Mouse (Mus musculus) neural tube, postnatal 0 days (tissue): Measurements from ENCODE around the gene Rev3l. TPM values are rescaled to one million over a fixed set of nuclear protein-coding genes. Genes with fewer than 3 reads are reported as not detected.

Source experiments
- polyA plus RNA-seq: library from polyadenylated mRNA; unstranded; fragments of >200 nt; fragmentation: Nextera tagmentation; extraction: Ambion mirVana; gene quantifications from 2 replicates; pipeline ENCODE4 v1.2.1, GENCODE M21; 2015

Rev3l gene
- 29.9 and 39.5 TPM in 2 replicates for polyA plus RNA-seq

DNA sequence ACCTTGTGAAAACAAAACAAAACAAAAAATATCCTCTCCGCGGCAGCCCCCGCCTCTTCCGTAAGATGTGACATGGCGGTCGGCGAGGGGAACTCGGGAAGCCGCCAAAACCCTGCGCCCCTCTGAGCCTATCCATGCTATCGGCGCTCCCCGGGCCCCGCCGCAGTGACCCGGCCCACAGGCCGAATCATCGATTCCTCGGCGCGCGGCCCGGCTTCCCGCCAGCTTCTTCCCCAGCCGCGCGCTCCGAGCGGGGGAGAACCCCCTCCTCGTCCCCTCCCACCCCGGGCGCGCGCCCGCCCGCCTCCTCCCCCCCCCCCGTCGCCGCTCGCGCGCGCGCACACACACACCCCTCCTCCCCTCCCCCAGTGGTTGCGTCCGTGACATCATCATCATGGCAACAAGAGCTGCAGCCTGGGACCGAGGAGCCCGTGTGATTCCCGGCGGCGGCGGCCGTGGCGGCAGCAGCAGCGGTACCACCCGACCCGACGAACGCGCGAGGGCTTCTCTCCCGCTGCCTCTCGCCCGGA lies at the start of gene Rev3l:
Gene Rev3l (plus strand): TSS at position 383 of the 530 bp plus-strand sequence.

DNA sequence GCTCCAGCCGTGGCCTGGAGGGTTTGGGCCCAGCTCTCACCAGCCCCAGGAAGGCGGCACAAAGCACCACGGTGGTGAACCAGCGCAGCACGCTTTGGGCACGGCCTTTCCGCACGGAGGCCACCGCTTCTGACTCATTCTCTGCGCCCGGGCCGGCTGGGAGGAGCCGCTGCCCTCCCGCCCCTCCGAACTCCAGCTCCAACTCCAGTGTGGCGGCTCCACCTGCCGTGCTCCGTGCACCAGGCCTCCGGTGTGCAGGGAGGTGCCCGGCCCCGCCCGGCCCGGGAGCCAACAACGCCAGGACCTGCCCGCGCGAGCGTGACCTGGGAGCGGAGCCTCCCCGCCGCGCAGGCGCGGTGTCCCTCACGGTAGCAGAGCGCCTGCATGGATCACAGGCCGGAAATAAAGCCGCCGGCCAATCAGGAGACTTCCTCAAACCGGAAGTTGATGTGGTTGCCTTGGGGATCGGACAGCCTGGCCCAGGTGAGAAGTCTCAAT lies 167.0 kb downstream of the Rev3l start, which contains the start of gene Mfsd4b4:
Gene Mfsd4b4 (minus strand): TSS at position 365 of the 498 bp plus-strand sequence.

Other genes starting within 250 kb of the Rev3l start
- 6.5 and 6.8 TPM in 2 replicates for gene Traf3ip2, start 119.2 kb upstream of the Rev3l start, polyA plus RNA-seq
- 2.9 TPM in 2 replicates for gene Mfsd4b4, start 167.1 kb downstream of the Rev3l start, polyA plus RNA-seq
- not detected in 2 replicates for gene Mfsd4b2, start 194.8 kb downstream of the Rev3l start, polyA plus RNA-seq
- gene Mfsd4b3, start 228.0 kb downstream of the Rev3l start, polyA plus RNA-seq: 0.19 TPM in 1 of 2 replicates, not detected in the other